Mouse (Mus musculus) layer of hippocampus, adult 9-11 months (tissue): Measurements from ENCODE around the gene Ttc32.

Experiments used
- DNase-seq: peaks from one replicate; pipeline ENCODE4 v3.0.0; 2022

Gene Ttc32

GRCm38 (mm10) chr12:9048090-9048489 is 18.3 kb downstream of the Ttc32 start:
- DNase-seq = no peak

GRCm38 (mm10) chr12:9050824-9051223 is 21.0 kb downstream of the Ttc32 start:
- no peak for DNase-seq

GRCm38 (mm10) chr12:9052075-9052829 is 22.5 kb downstream of the Ttc32 start:
- DNase-seq = peak; percentile 71

GRCm38 (mm10) chr12:9053345-9053744 is 23.5 kb downstream of the Ttc32 start:
- peak; percentile 66 for DNase-seq

GRCm38 (mm10) chr12:9054012-9054411 is 24.2 kb downstream of the Ttc32 start:
- no peak for DNase-seq

GRCm38 (mm10) chr12:9055269-9055668 is 25.5 kb downstream of the Ttc32 start:
- no peak for DNase-seq

- DNase-seq = no peak
Observed at GRCm38 (mm10) chr12:9059502-9059901, 29.7 kb downstream of the Ttc32 start.

GRCm38 (mm10) chr12:9059965-9060364 is 30.2 kb downstream of the Ttc32 start:
- no peak for DNase-seq

- no peak for DNase-seq
Observed at GRCm38 (mm10) chr12:9063611-9064010, 33.8 kb downstream of the Ttc32 start.

- DNase-seq = no peak
Observed at GRCm38 (mm10) chr12:9071058-9071457, 41.3 kb downstream of the Ttc32 start.

- no peak for DNase-seq
Observed at GRCm38 (mm10) chr12:9071493-9071892, 41.7 kb downstream of the Ttc32 start.

- DNase-seq = no peak
Observed at GRCm38 (mm10) chr12:9077554-9078125, 47.8 kb downstream of the Ttc32 start.

GRCm38 (mm10) chr12:9090226-9090625 is 60.4 kb downstream of the Ttc32 start:
- no peak for DNase-seq
